Mouse (Mus musculus) hindbrain, embryonic 11.5 days (tissue): Measurements from ENCODE around the gene Babam2. TPM values are rescaled to one million over a fixed set of nuclear protein-coding genes. Genes with fewer than 3 reads are reported as not detected.
"Not testable (repeated sequence)": the region's sequence is repeated elsewhere in the genome, so short reads cannot be mapped to it uniquely, and the experiment has no call there.

Source experiments
- ATAC-seq: fragments of 200-750 bp; cut with Nextera tagmentation; 2 replicates; pipeline ENCODE4 v1.8.0; 2017; ENCODE audit warnings: mild to moderate bottlenecking, moderate TSS enrichment, moderate library complexity; ENCODE audit not compliant: low FRiP score
- DNase-seq: peaks from one replicate; pipeline ENCODE4 v3.0.0-alpha.2; 2015; ENCODE audit warnings: low spot score
- H3K27ac ChIP-seq: fragments of 300-500 bp; sonication (generic); 2 replicates; pipeline ENCODE4 v1.5.1; 2014; ENCODE audit warnings: mild to moderate bottlenecking, low read depth, low read length
- H3K27me3 ChIP-seq: fragments of 300-500 bp; sonication (generic); 2 replicates; pipeline ENCODE4 v1.6.1; 2014; ENCODE audit warnings: mild to moderate bottlenecking, low read length, moderate library complexity, mixed read lengths; ENCODE audit not compliant: control insufficient read depth, insufficient read depth
- H3K36me3 ChIP-seq: fragments of 300-500 bp; sonication (generic); 2 replicates; pipeline ENCODE4 v1.6.1; 2014; ENCODE audit warnings: mild to moderate bottlenecking, low read length, moderate library complexity, mixed read lengths; ENCODE audit not compliant: control insufficient read depth, insufficient read depth
- H3K4me1 ChIP-seq: fragments of 300-500 bp; sonication (generic); replicated peaks from 2 replicates; pipeline ENCODE4 v1.6.1; 2014; ENCODE audit warnings: low read length, mixed read lengths; ENCODE audit not compliant: control insufficient read depth, insufficient read depth
- H3K4me2 ChIP-seq: fragments of 300-500 bp; sonication (generic); replicated peaks from 2 replicates; pipeline ENCODE4 v1.6.1; 2014; ENCODE audit warnings: mild to moderate bottlenecking, low read depth, low read length
- H3K4me3 ChIP-seq: fragments of 300-500 bp; sonication (generic); 2 replicates; pipeline ENCODE4 v1.5.1; 2014; ENCODE audit warnings: low read depth, low read length
- H3K9ac ChIP-seq: fragments of 300-500 bp; sonication (generic); 2 replicates; pipeline ENCODE4 v1.6.1; 2014; ENCODE audit warnings: low read depth, low read length
- H3K9me3 ChIP-seq: fragments of 300-500 bp; sonication (generic); 2 replicates; pipeline ENCODE4 v1.6.1; 2016; ENCODE audit warnings: low read length; ENCODE audit not compliant: control insufficient read depth
- WGBS: fragments of 180-500 bp; shearing (Covaris S2); extraction: QIAGEN DNeasy Blood & Tissue Kit; methylation state at CpG from one replicate; pipeline ENCODE4 v1.1.7; 2014; 5-methylcytosine and 5-hydroxymethylcytosine counted together
- polyA plus RNA-seq: library from polyadenylated mRNA; unstranded; fragments of >200 nt; fragmentation: Nextera tagmentation; extraction: Ambion mirVana; gene quantifications from 2 replicates; pipeline ENCODE4 v1.2.1, GENCODE M21; 2014

The Babam2 gene
- polyA plus RNA-seq, 1 experiment from 2014 or later = 36.2 TPM

DNA sequence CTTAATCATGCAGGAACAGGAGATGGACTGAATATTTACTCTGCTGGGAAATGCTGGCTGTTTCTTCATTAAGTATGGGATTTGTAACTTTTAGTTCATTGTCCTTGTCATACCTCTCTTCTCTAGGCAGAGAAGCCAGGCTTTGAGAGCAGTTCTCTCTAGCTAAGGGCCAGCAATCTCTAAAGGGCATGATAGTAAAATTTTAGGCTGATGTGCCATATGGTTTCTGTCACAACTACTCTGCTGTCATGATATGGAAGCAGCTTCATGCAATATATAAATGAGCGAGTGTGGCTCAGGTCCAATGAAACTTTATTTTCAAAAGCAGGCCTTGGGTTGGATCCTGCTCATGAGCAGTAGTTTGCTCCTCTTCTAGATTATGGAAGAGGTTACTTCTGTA lies 142.9 kb downstream of the Babam2 start:
- no peaks in the 10 kb centered on the region for H3K27me3 ChIP-seq
- 82% methylated on average over 1 of the region's 1 CpGs for WGBS
- H3K27ac ChIP-seq = no peak overlapping the region
- H3K4me1 ChIP-seq = no peaks in the 10 kb centered on the region
- H3K4me3 ChIP-seq = no peak overlapping the region
- ATAC-seq (no peak), DNase-seq (no peak)
- no peak overlapping the region for H3K4me2 ChIP-seq
- no peaks in the 10 kb centered on the region for H3K36me3 ChIP-seq
- no peak overlapping the region for H3K9ac ChIP-seq
- no peaks in the 10 kb centered on the region for H3K9me3 ChIP-seq

DNA sequence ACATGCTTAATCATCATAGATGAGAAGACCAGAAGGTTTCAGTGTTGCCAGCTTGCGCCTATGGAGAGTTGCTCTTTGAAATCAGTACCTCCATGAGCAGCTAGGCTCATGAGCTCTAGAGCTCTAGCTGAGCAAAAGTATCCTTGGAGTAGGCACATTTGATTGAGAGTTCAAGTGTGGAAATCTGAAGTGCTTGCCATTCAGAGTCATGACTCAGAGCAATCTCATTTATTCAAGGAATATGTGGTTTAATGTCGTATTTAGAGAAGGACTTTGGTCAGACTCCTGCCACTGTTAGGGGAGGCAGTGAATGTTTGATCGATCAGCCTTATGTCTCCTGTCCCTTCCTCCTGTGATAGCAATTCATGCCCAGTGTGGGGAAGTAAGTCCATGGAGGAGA lies 147.4 kb downstream of the Babam2 start:
- Histone ChIP-seq H3K4me3 (no peak overlapping the region), H3K4me2 (no peak overlapping the region), H3K27me3 (no peaks in the 10 kb centered on the region), H3K36me3 (no peaks in the 10 kb centered on the region), H3K9ac (no peak overlapping the region), H3K4me1 (no peaks in the 10 kb centered on the region), H3K9me3 (no peaks in the 10 kb centered on the region), H3K27ac (no peak overlapping the region)
- ATAC-seq = no peak
- no peak for DNase-seq
- WGBS = 92% methylated on average over 3 of the region's 3 CpGs

DNA sequence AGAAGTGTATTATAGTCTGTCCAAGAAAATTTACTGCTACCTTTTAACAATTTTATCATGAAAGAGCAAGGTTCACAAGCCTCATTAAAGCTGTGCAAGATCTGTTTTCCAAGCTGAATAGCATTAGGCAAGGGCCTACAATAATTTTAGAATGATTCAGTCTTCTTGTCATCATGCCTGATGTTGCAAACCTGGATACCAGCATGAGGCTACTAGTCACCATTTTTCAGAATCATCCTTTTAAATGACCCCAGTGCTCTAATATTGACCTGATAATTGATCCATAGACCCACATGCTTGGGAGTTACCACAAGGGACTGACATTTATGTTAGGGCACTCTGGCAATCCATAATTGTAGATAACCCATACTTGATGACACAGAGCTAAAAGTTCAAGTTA lies 149.5 kb downstream of the Babam2 start:
- H3K27ac ChIP-seq = no peak overlapping the region
- no peaks in the 10 kb centered on the region for H3K27me3 ChIP-seq
- H3K4me2 ChIP-seq = no peak overlapping the region
- no peak for DNase-seq
- ATAC-seq = no peak
- no peaks in the 10 kb centered on the region for H3K36me3 ChIP-seq
- H3K4me3 ChIP-seq = no peak overlapping the region
- no peaks in the 10 kb centered on the region for H3K9me3 ChIP-seq
- H3K9ac ChIP-seq = no peak overlapping the region
- H3K4me1 ChIP-seq = no peaks in the 10 kb centered on the region

DNA sequence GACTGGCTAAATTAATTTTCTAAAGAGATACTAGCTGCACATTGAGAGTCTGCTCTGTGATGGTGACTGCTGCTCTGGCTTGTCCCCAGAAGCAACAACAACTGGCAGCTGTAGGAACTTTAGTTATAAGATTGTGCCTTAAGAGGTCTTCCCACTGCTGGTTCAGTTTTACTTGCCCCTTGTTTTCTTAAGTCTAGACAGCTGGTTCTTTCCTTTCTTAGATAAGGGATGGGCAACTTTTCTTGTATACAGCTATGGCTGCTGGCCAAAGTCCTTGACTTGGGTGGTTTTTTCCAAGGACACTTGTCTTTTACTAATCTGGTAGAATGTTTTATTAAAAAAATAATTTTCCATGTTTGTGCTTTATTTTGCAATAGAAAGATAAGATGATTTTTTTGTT lies 151.5 kb downstream of the Babam2 start:
- ATAC-seq (no peak), DNase-seq (no peak)
- Histone ChIP-seq H3K36me3 (no peaks in the 10 kb centered on the region), H3K27me3 (no peaks in the 10 kb centered on the region), H3K4me3 (no peak overlapping the region), H3K27ac (no peak overlapping the region), H3K4me2 (no peak overlapping the region), H3K4me1 (no peaks in the 10 kb centered on the region), H3K9ac (no peak overlapping the region), H3K9me3 (no peaks in the 10 kb centered on the region)

DNA sequence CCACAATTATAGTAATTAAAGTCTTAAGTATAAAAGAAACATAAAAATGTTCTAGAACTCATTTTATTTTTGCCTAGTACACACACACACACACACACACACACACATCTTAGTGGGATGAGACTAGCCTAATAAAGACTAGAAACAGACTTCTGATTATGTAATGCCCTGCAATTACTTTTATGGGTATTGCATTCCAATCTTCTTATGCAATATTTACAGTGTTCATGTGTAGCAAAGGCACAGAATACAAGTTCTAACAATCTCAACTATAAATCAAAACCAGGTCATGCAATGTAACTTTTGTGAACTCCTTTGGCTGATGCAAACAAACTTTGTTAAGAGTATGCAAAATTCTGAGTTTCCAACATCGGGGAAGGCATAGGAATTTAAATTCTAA lies 155.3 kb downstream of the Babam2 start:
- H3K9me3 ChIP-seq = no peaks in the 10 kb centered on the region
- no peak overlapping the region for H3K4me3 ChIP-seq
- ATAC-seq = no peak
- no peak overlapping the region for H3K27ac ChIP-seq
- DNase-seq = no peak
- no peaks in the 10 kb centered on the region for H3K36me3 ChIP-seq
- 92% methylated on average over 1 of the region's 1 CpGs for WGBS
- no peaks in the 10 kb centered on the region for H3K4me1 ChIP-seq
- no peak overlapping the region for H3K9ac ChIP-seq
- H3K27me3 ChIP-seq = no peaks in the 10 kb centered on the region
- H3K4me2 ChIP-seq = no peak overlapping the region

DNA sequence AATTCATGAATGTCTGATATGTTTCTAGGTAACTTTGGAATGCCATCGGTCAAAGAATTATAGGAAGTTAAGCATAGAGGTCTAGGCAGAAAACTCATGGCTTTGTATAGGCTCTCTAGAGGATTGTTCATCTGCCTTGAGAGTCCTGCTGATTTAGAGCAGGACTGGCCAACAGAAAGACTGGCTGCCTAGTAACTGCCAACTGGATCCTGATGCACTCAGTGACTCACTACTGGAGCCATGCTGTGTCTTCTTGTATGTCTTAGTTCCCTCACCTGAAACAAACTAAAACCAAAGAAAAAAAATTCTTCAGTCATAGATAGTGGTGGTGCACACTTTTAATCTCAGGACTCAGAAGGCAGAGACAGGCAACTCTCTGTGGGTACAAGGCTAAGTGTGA lies 156.3 kb downstream of the Babam2 start:
- Histone ChIP-seq H3K9ac (no peak overlapping the region), H3K4me2 (no peak overlapping the region), H3K4me3 (no peak overlapping the region), H3K27ac (no peak overlapping the region), H3K36me3 (no peaks in the 10 kb centered on the region), H3K9me3 (no peaks in the 10 kb centered on the region), H3K27me3 (no peaks in the 10 kb centered on the region), H3K4me1 (no peaks in the 10 kb centered on the region)
- no peak for DNase-seq
- 97% methylated on average over 1 of the region's 1 CpGs for WGBS
- no peak for ATAC-seq

DNA sequence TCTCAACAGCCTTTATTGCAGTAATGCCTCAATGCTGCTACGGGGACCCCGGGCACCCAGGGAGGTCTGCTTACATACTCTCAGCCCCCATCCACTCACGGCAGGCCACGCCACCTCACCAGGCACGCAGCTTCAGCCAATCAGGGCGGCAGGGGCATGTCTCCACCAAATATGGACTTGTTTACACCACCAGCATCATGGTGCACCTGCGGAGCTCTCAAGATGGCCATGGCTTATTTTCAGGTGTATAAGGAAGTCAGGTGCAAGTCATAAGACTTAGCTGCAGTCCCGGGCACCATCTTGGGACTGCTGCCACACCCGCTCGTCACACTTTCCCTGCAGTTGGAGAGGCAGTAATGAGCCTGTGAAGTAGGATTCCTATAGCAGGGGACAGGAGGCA lies 161.4 kb downstream of the Babam2 start:
- WGBS = 81% methylated on average over 9 of the region's 10 CpGs
- H3K9ac ChIP-seq, ATAC-seq, H3K4me1 ChIP-seq, H3K36me3 ChIP-seq, H3K9me3 ChIP-seq, H3K27me3 ChIP-seq, DNase-seq, H3K4me2 ChIP-seq, H3K27ac ChIP-seq, H3K4me3 ChIP-seq: not testable (repeated sequence)

DNA sequence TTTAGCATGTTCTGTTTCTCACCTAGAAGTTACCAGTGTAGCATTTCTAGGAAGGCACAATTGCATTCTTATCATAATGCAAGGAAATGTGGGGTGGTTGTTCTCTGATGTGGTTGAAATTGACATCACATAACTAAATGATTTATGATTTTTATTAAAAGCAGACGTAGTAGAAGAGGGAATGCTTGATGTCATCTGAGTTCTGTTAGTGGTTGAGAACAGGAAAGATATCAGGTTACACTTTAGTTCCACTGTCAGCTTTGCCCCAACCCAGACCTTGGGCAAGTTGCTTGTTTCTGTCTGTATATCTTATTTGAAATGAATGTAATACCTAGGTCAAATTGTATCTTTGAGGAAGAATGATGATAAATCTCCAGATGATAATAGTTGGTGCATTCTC lies 162.9 kb downstream of the Babam2 start:
- WGBS = 48% methylated on average over 1 of the region's 1 CpGs
- Histone ChIP-seq H3K27ac (no peak overlapping the region), H3K4me3 (no peak overlapping the region), H3K9me3 (no peaks in the 10 kb centered on the region), H3K36me3 (no peaks in the 10 kb centered on the region), H3K9ac (no peak overlapping the region), H3K4me1 (no peaks in the 10 kb centered on the region), H3K4me2 (no peak overlapping the region), H3K27me3 (no peaks in the 10 kb centered on the region)
- DNase-seq = no peak
- no peak for ATAC-seq

DNA sequence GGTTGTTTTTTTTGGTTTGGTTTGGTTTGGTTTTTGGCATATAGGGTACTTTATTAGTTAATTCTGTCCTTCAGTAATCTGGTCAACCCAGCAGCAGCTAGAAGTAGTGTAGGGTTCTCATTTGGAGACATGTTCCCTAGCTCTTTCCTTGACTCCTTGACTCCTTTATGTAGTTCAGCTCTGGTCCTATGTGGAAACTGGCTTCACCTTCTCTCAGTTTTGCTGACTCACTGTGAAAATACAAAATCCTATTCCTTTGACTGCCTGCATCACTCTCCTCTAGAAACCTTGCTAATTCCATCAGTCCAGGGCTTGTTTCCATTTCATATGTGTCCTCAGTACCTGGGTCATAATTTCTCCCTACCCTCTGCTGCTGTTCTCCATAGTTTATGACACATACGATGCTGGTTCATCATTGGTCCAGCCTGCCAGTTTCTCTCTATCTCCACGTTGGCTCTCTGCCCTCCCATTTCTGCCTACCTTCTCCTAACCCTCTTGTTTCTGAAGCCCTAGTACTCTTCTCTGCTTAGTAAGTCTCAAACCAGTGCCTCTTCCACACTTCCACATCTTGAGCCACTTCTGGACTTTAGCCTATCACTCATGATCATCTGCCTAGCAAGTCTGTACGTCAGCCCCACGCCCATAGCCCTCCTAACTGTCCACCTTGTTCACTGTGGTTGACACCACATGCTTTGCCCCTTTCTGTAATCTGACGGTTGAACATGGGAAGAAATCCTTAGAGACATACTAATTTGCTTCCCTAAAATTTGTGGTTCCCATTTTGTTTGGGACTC lies 163.5 kb downstream of the Babam2 start:
- DNase-seq (no peak), ATAC-seq (no peak)
- H3K27me3 ChIP-seq = no peaks in the 10 kb centered on the region
- no peak overlapping the region for H3K9ac ChIP-seq
- H3K4me1 ChIP-seq = no peaks in the 10 kb centered on the region
- no peak overlapping the region for H3K4me3 ChIP-seq
- whole genome bisulfite sequencing = 88% methylated on average over 5 of the region's 5 CpGs
- no peak overlapping the region for H3K27ac ChIP-seq
- H3K36me3 ChIP-seq = no peaks in the 10 kb centered on the region
- H3K9me3 ChIP-seq = no peaks in the 10 kb centered on the region
- H3K4me2 ChIP-seq = no peak overlapping the region
